Mouse (Mus musculus) layer of hippocampus, adult 18-20 months (tissue): Measurements from ENCODE around the gene Tmub1. TPM values are rescaled to one million over a fixed set of nuclear protein-coding genes. Genes with fewer than 3 reads are reported as not detected.

Source experiments
- total RNA-seq, 2 experiments: library from RNA; stranded (reverse); gene quantifications; 2 replicates each; pipeline ENCODE4 v1.2.3; 2021

Tmub1 gene
- total RNA-seq, 2 experiments from 2014 or later: 21.8 to 23.7 TPM

Other genes with a start within 250 kb of the Tmub1 start
- 10 to 100 TPM; 23.0 to 26.8 TPM for gene Kcnh2, start 96.2 kb downstream of the Tmub1 start, total RNA-seq
- 1 to 10 TPM; 6.8 to 7.0 TPM for gene Nos3, start 83.0 kb downstream of the Tmub1 start, total RNA-seq
- 1 to 10 TPM; 3.0 to 3.7 TPM for gene Atg9b, start 55.7 kb downstream of the Tmub1 start, total RNA-seq
- 10 to 100 TPM; 57.0 to 60.1 TPM for gene Abcb8, start 54.2 kb downstream of the Tmub1 start, total RNA-seq
- gene Asic3, start 34.5 kb downstream of the Tmub1 start, total RNA-seq: under 1 TPM; 0.27 to 0.53 TPM
- 100 to 1,000 TPM; 126 to 133 TPM for gene Cdk5, start 24.3 kb downstream of the Tmub1 start, total RNA-seq
- gene Slc4a2, start 24.0 kb downstream of the Tmub1 start, total RNA-seq: 10 to 100 TPM; 30.1 to 30.8 TPM
- gene Fastk, start 2.6 kb downstream of the Tmub1 start, total RNA-seq: 100 to 1,000 TPM; 109 to 115 TPM
- 100 to 1,000 TPM; 673 to 687 TPM for gene Agap3, start 4.3 kb upstream of the Tmub1 start, total RNA-seq
- gene Gbx1, start 79.3 kb upstream of the Tmub1 start, total RNA-seq: not detected
- under 1 TPM in 1 of 2 experiments, not detected in 1; 0.23 TPM for gene Asb10, start 93.1 kb upstream of the Tmub1 start, total RNA-seq
- gene 4931409K22Rik, start 109.0 kb upstream of the Tmub1 start, total RNA-seq: not detected
- 10 to 100 TPM; 82.5 to 83.6 TPM for gene Abcf2, start 129.6 kb upstream of the Tmub1 start, total RNA-seq
- gene Chpf2, start 138.9 kb upstream of the Tmub1 start, total RNA-seq: 10 to 100 TPM; 60.8 to 64.9 TPM
- gene Smarcd3, start 176.6 kb upstream of the Tmub1 start, total RNA-seq: 10 to 100 TPM; 87.4 to 93.2 TPM
- gene Nub1, start 237.7 kb upstream of the Tmub1 start, total RNA-seq: 10 to 100 TPM; 76.0 to 78.0 TPM